Mouse (Mus musculus): ENCODE results near the gene Klc1.

- no peak for TF ChIP-seq EP300 (IDR thresholded peaks at IDR 0.05; ENCODE audit: low read depth)
- no peak for TF ChIP-seq CTCF (IDR thresholded peaks at IDR 0.05; ENCODE audit: low read depth)
Measured at GRCm38 (mm10) chr12:111746091-111746490, 12.6 kb upstream of the Klc1 start.

All from heart, postnatal 0 days (tissue).